Comparison of ENCODE assay signal across 12 mouse cellular contexts in genomic region chr2:130591016-130591415, GRCm38 (mm10). TPM values are rescaled to one million over a fixed set of nuclear protein-coding genes. Genes with fewer than 3 reads are reported as not detected.
"Had no signal": no experiment of that assay in that cellular context is flagged by ENCODE, and none has a peak within 500 bp of the region (broad histone marks: within the 10 kb centered on the region; RNA-seq: fewer than 3 reads in every experiment).

No protein-coding gene starts in this region.

- DNase-seq: liver, postnatal 0 days; lung, adult 2 months; lung, postnatal 14 days; lung, postnatal 36 days; right cerebral cortex, postnatal 14 days; spleen, adult 18-20 months; thymus, adult 18-20 months; thymus, postnatal 14 days; thymus, postnatal 36 days had no signal

RNA-seq across cellular contexts. Expression of gene Avp, which starts 8.7 kb away (rescaled TPM):
- total RNA-seq: megakaryocyte progenitor cell, adult 5-6 weeks; monocyte, adult 5-6 weeks; neutrophil, adult 5-6 weeks had no signal

RNA-seq across cellular contexts. Expression of gene Oxt, which starts 15.0 kb away (rescaled TPM):
- total RNA-seq: megakaryocyte progenitor cell, adult 5-6 weeks; monocyte, adult 5-6 weeks; neutrophil, adult 5-6 weeks had no signal
